Mouse (Mus musculus): ENCODE data around the gene Asic3.

DNA sequence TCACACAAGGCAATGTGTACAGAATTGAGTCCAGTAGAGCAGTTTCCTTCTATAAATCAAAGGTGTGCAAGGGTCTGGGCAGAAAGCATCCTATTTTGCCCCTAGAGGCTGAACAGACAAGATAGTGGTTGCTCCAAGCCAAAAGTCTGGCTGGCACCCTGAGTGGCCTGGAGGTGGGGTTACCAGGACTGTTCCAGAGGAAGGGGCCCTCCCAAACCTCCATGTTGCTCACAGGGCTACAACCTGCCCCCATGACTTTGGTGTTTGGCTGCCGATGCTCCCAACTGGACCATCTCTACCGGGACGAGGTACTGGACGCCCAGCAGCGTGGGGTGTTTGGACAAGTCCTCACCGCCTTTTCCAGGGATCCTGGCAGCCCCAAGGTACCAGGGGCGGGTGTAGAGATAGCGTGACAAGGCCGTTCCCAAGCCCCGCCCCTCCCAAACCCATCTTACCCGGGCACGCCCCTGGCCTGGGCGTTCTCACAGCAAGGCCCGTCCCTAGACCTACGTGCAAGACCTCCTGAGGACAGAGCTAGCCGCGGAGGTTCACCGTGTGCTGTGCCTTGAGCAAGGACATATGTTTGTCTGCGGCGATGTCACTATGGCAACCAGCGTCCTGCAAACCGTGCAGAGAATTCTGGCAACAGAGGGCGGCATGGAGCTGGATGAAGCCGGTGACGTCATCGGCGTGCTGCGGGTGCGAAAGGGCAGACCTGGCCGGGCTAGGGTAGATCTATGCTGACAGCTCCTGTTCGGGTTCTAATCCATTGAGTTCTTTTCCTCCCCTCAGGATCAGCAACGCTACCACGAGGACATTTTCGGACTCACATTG, 29.9 kb upstream of the Asic3 start:
- TF ChIP-seq CTCF (IDR thresholded peaks at IDR 0.05; ENCODE audit: low read depth, low read length) (no peak; the same call in 1 of the 2 replicates), GATA1 (IDR thresholded peaks at IDR 0.05; ENCODE audit: borderline replicate concordance, low read length) (no peak), TAL1 (conservative IDR thresholded peaks at IDR 0.05; ENCODE audit: low read depth, low read length) (no peak)

All from G1E (cell line).